Mouse (Mus musculus): ENCODE data around the gene Cdyl2. TPM values are rescaled to one million over a fixed set of nuclear protein-coding genes. Genes with fewer than 3 reads are reported as not detected.

Cdyl2 gene
- polyA plus RNA-seq, 1 experiment from 2014 or later = 9.4 TPM

DNA sequence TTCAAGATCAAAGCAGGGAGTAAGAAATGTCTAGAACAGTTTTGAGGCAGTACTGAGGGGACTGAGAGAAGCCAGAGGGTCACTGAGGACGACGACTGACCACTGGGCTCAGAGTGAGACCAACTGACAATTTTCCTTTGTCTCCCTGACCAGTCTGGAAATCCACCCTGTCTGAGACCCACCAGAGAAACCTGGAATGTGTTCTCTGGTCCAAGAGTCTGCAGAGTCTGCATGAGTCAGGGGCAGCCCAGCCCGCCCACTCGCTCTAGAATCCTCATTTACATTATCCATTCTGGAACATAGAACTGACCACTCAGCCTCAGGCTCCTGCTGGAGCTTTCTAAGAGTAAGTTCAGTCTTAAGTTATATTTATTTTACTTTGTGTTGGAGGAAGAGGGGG, 114.9 kb downstream of the Cdyl2 start:
- ATAC-seq (ENCODE audit: low FRiP score) = no peak
- 90% methylated on average over 4 of the region's 4 CpGs for WGBS

GRCm38 (mm10) chr8:116616369-116616768, 116.4 kb downstream of the Cdyl2 start:
- H3K27me3 ChIP-seq = no peaks in the 10 kb centered on the region
- no peak overlapping the region for H3K27ac ChIP-seq
- no peaks in the 10 kb centered on the region for H3K36me3 ChIP-seq
- H3K4me2 ChIP-seq = no peak overlapping the region
- ATAC-seq (ENCODE audit: low FRiP score) = no peak
- H3K4me3 ChIP-seq = no peak overlapping the region
- no peak overlapping the region for H3K9ac ChIP-seq
- peaks cover 28% of the 10 kb centered on the region for H3K4me1 ChIP-seq (replicated peaks)
- no peaks in the 10 kb centered on the region for H3K9me3 ChIP-seq

More for the DNA sequence above, 114.9 kb downstream of the Cdyl2 start:
- Histone ChIP-seq H3K36me3 (no peaks in the 10 kb centered on the region), H3K27me3 (no peaks in the 10 kb centered on the region), H3K9ac (no peak overlapping the region), H3K4me2 (no peak overlapping the region), H3K4me3 (no peak overlapping the region), H3K9me3 (no peaks in the 10 kb centered on the region), H3K27ac (no peak overlapping the region), H3K4me1 (replicated peaks) (peaks cover 40% of the 10 kb centered on the region)

DNA sequence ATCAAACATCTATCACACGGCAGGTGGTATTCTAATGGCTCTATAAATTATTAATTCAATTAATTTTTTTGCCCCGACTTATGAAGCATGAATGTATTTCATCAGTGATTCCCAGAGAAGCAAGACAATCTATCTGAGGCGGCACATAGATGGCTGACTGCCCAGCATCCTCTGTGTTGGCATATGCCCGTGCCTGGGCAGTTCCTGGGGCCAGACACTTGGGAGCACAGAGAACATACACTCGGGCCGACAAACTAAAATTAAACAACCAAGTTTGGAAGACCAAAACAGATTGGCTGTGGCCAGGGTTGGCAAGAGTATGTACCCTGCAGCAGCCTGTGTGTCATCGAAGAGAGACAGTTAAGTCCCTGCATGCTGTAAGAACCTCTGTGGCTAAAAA, 117.9 kb downstream of the Cdyl2 start:
- ATAC-seq (ENCODE audit: low FRiP score) = peak; percentile 57; the same call in 1 of the 2 replicates
- H3K27me3 ChIP-seq = no peaks in the 10 kb centered on the region
- no peak overlapping the region for H3K4me3 ChIP-seq
- no peaks in the 10 kb centered on the region for H3K36me3 ChIP-seq
- no peak overlapping the region for H3K9ac ChIP-seq
- WGBS = 59% methylated on average over 7 of the region's 7 CpGs
- no peaks in the 10 kb centered on the region for H3K9me3 ChIP-seq
- H3K4me1 ChIP-seq (replicated peaks) = peaks cover 23% of the 10 kb centered on the region
- peak overlapping the region; percentile 44 for H3K27ac ChIP-seq
- no peak overlapping the region for H3K4me2 ChIP-seq

GRCm38 (mm10) chr8:116606171-116606570, 126.6 kb downstream of the Cdyl2 start:
- ATAC-seq (ENCODE audit: low FRiP score) = no peak
- Histone ChIP-seq H3K27me3 (no peaks in the 10 kb centered on the region), H3K9ac (no peak overlapping the region), H3K4me2 (no peak overlapping the region), H3K27ac (no peak overlapping the region), H3K36me3 (peaks cover 4% of the 10 kb centered on the region; the same call in 1 of the 2 replicates), H3K4me3 (no peak overlapping the region), H3K9me3 (peaks cover 7% of the 10 kb centered on the region), H3K4me1 (replicated peaks) (no peaks in the 10 kb centered on the region)
- WGBS = 59% methylated on average over 13 of the region's 13 CpGs

DNA sequence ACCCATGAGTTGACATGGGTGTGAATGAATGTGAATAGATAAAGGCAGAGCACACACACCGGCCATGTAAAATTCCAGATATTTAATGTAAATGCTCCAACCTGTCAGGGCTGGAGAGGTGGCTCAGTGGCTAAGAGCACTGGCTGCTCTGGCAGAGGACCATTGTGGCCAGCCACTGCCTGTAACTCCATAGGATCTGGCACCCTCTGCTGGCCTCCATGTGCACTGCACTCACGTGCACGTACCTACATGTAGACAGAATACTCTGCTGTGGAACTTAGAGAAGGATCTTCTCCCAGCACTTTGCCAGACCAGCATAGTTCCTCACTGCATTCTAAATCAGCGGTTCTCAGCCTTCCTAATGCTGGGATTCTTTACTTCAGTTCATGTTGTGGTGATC, 130.0 kb downstream of the Cdyl2 start:
- Histone ChIP-seq H3K9ac (no peak overlapping the region), H3K36me3 (peaks cover 4% of the 10 kb centered on the region; the same call in 1 of the 2 replicates), H3K9me3 (peaks cover 7% of the 10 kb centered on the region), H3K4me2 (no peak overlapping the region), H3K4me3 (no peak overlapping the region), H3K4me1 (replicated peaks) (no peaks in the 10 kb centered on the region), H3K27me3 (no peaks in the 10 kb centered on the region), H3K27ac (no peak overlapping the region)
- WGBS = 93% methylated on average over 4 of the region's 4 CpGs
- no peak for ATAC-seq (ENCODE audit: low FRiP score)

- Histone ChIP-seq H3K4me3 (no peak overlapping the region), H3K9ac (no peak overlapping the region), H3K4me2 (no peak overlapping the region), H3K36me3 (peaks cover 6% of the 10 kb centered on the region; the same call in 1 of the 2 replicates), H3K4me1 (replicated peaks) (no peaks in the 10 kb centered on the region), H3K27me3 (no peaks in the 10 kb centered on the region), H3K27ac (no peak overlapping the region), H3K9me3 (peaks cover 4% of the 10 kb centered on the region)
- ATAC-seq (ENCODE audit: low FRiP score) = no peak
- 84% methylated on average over 6 of the region's 6 CpGs for whole genome bisulfite sequencing
Measured at GRCm38 (mm10) chr8:116599728-116600127, 133.1 kb downstream of the Cdyl2 start.

- Histone ChIP-seq H3K27ac (no peak overlapping the region), H3K9ac (no peak overlapping the region), H3K9me3 (no peaks in the 10 kb centered on the region), H3K4me2 (no peak overlapping the region), H3K4me1 (replicated peaks) (no peaks in the 10 kb centered on the region), H3K36me3 (0 out of 2 replicates have a peak, but pooled peaks cover 4% of the 10 kb centered on the region), H3K27me3 (no peaks in the 10 kb centered on the region), H3K4me3 (no peak overlapping the region)
- WGBS = 83% methylated on average over 10 of the region's 10 CpGs
- ATAC-seq (ENCODE audit: low FRiP score) = no peak
Measured at GRCm38 (mm10) chr8:116591226-116591625, 141.6 kb downstream of the Cdyl2 start.

- Histone ChIP-seq H3K9me3 (no peaks in the 10 kb centered on the region), H3K9ac (no peak overlapping the region), H3K4me1 (replicated peaks) (no peaks in the 10 kb centered on the region), H3K4me2 (no peak overlapping the region), H3K27me3 (no peaks in the 10 kb centered on the region), H3K27ac (no peak overlapping the region), H3K4me3 (no peak overlapping the region), H3K36me3 (0 out of 2 replicates have a peak, but pooled peaks cover 4% of the 10 kb centered on the region)
- ATAC-seq (ENCODE audit: low FRiP score) = no peak
- 79% methylated on average over 4 of the region's 4 CpGs for WGBS
Measured at GRCm38 (mm10) chr8:116590546-116590945, 142.2 kb downstream of the Cdyl2 start.

DNA sequence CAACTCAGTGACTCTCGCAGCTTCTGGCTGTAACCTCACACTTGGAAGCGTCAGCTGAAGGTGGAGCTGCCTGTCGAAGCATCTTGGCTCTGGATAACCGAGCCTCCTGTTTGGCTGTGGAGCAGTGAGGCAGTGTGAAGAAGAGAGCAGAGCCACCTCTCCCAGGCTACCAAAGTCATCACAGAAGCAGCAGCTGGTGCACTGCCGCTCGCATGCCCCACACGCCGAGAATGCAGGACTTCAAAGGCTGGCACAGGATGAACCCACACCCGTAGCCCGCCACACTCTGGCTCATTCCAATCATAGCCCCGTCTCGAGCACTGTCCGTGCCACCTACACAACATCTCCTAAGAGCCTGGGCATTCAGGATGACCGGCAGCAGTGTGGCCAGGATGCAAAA, 142.7 kb downstream of the Cdyl2 start:
- no peak for ATAC-seq (ENCODE audit: low FRiP score)
- no peak overlapping the region for H3K4me3 ChIP-seq
- H3K27ac ChIP-seq = no peak overlapping the region
- H3K4me2 ChIP-seq = no peak overlapping the region
- 85% methylated on average over 14 of the region's 14 CpGs for WGBS
- H3K9me3 ChIP-seq = no peaks in the 10 kb centered on the region
- 0 out of 2 replicates have a peak, but pooled peaks cover 4% of the 10 kb centered on the region for H3K36me3 ChIP-seq
- H3K9ac ChIP-seq = no peak overlapping the region
- no peaks in the 10 kb centered on the region for H3K27me3 ChIP-seq
- H3K4me1 ChIP-seq (replicated peaks) = no peaks in the 10 kb centered on the region

GRCm38 (mm10) chr8:116587616-116588468, 144.9 kb downstream of the Cdyl2 start:
- no peaks in the 10 kb centered on the region for H3K4me1 ChIP-seq (replicated peaks)
- H3K36me3 ChIP-seq = peaks cover 9% of the 10 kb centered on the region
- no peak overlapping the region for H3K4me3 ChIP-seq
- no peak overlapping the region for H3K27ac ChIP-seq
- ATAC-seq (ENCODE audit: low FRiP score) = no peak
- H3K9me3 ChIP-seq = no peaks in the 10 kb centered on the region
- H3K9ac ChIP-seq = no peak overlapping the region
- no peaks in the 10 kb centered on the region for H3K27me3 ChIP-seq
- 75% methylated on average over 19 of the region's 19 CpGs for WGBS
- H3K4me2 ChIP-seq = no peak overlapping the region

- no peak for ATAC-seq (ENCODE audit: low FRiP score)
- no peak overlapping the region for H3K4me2 ChIP-seq
- no peak overlapping the region for H3K9ac ChIP-seq
- WGBS = 89% methylated on average over 11 of the region's 11 CpGs
- peaks cover 24% of the 10 kb centered on the region for H3K36me3 ChIP-seq
- no peak overlapping the region for H3K4me3 ChIP-seq
- H3K27me3 ChIP-seq = no peaks in the 10 kb centered on the region
- H3K9me3 ChIP-seq = no peaks in the 10 kb centered on the region
- H3K4me1 ChIP-seq (replicated peaks) = no peaks in the 10 kb centered on the region
- no peak overlapping the region for H3K27ac ChIP-seq
Measured at GRCm38 (mm10) chr8:116581318-116582019, 151.3 kb downstream of the Cdyl2 start.

- H3K4me2 ChIP-seq = no peak overlapping the region
- WGBS = 81% methylated on average over 2 of the region's 2 CpGs
- H3K36me3 ChIP-seq = peaks cover 13% of the 10 kb centered on the region
- H3K9me3 ChIP-seq = no peaks in the 10 kb centered on the region
- no peaks in the 10 kb centered on the region for H3K27me3 ChIP-seq
- no peaks in the 10 kb centered on the region for H3K4me1 ChIP-seq (replicated peaks)
- H3K4me3 ChIP-seq = no peak overlapping the region
- no peak for ATAC-seq (ENCODE audit: low FRiP score)
- no peak overlapping the region for H3K9ac ChIP-seq
- H3K27ac ChIP-seq = no peak overlapping the region
Measured at GRCm38 (mm10) chr8:116576732-116577131, 156.1 kb downstream of the Cdyl2 start.
